Mouse (Mus musculus): ENCODE results near the gene Yif1b.

DNA sequence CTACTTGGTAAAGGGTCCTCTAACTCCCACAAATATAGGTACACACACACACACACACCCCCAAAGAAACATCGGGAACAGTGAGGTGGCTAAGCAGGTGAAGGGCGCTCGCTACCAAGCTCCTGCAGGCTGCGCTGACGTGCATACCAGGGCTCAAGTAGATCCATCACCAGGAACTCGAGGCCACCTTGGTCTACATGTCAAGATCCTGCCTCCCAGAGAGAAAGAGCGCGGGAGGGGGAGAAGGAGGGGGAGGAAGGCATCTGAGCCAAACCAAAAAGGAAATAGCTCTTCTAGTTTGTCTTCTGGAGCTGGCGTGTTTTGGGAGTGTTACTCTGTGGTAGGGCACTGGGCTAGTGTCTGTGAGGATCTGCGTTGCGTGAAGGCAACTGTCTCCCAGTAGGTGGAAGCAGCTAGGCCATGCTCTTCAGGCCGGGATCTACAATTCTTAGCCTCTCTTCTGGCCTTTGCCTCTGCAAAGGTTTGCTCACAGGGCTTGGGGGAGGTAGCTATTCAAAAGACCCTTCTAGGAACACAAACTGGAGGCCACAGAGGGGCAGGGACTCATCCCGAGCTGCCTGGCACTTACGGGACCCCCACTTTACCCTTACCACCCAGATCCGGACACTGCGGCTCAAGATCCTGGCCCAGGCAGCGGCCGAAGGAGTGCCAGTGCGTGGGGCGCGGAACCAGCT, 8.6 kb downstream of the Yif1b start:
- no peak for TF ChIP-seq CTCF (IDR thresholded peaks at IDR 0.05; ENCODE audit: low read depth)
- TF ChIP-seq EP300 (IDR thresholded peaks at IDR 0.05; ENCODE audit: low read depth) = no peak

Measured in heart, postnatal 0 days (tissue).